Mouse (Mus musculus): Measurements from ENCODE around the gene Zfp335. TPM values are rescaled to one million over a fixed set of nuclear protein-coding genes. Genes with fewer than 3 reads are reported as not detected.

Gene Zfp335
- total RNA-seq, 2 experiments from 2014 or later = 14.7 to 15.8 TPM

DNA sequence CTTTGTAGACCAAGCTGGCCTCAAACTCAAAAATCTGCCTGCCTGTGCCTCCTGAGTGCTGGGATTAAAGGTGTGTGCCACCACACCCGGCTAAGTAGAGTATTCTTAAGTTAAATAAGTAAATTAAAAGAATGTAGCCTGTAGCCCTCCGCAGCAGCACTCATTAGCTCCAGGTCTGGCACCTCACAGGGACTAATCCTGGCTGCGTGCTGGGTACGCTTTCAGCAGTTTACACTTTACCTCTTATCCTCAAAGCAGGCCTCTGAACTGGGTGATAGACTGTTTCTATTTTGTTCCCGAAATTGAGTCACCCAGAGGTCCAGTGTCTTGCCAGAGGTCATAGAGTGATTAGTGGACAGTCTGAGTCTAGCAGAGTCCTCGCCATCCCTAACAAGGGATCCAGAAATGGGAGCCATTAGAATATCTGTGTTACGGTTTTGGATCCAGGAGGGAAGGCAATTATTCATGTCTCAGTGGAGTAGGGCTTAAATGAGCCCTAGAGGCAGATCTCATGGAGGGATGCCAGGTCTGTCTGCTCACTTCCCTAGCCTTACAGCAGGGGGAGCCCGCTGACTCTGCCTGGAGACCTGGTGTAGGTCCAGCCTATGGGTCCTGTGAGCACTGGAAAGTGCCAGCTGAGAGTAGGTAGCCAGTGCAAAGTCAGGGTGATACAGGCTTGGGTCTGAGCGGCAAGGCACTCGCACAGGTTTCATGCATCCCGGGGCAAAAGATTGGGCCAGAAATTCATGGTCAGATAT is 12.7 kb upstream of the Zfp335 start:
- peak; percentile 94 for DNase-seq

DNA sequence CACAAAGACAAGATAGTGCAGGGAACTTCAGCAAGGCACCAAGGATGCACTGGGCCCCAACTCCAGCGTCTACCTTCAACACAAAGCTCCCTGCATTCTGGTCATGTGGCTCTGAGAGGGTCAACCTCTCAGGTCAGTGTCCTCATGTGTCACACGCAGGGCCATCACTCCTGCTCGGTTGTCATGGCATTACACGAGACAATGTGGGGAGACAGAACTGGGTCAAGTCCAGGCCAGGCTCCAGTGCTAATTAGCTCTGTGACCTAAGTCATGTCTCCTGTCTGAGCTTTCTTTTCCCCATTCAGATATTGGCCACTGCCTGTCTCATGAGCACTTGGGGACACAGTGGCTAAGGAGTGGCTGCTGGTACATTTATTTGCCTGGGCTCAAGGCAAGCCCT is 11.7 kb upstream of the Zfp335 start:
- DNase-seq = no peak

DNA sequence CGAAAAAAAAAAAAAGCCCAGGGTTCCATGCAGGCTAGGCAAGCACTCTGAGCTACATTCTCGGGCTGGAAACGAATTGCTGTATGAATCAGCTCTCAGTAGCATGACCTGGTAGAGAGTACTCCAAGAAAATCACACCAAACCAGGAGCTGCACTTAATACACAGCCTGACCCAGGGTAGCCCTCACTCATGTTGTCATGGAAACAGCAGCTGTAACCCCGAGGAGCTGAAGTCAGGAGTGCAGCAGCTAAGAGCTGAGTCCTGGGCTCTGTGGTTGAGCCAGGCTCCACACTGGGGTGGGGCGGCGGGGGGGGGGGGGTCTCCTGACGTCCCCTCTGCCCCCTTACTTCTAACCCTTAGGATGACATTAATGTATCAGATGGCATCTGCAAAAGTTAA is 10.4 kb upstream of the Zfp335 start:
- no peak for DNase-seq

DNA sequence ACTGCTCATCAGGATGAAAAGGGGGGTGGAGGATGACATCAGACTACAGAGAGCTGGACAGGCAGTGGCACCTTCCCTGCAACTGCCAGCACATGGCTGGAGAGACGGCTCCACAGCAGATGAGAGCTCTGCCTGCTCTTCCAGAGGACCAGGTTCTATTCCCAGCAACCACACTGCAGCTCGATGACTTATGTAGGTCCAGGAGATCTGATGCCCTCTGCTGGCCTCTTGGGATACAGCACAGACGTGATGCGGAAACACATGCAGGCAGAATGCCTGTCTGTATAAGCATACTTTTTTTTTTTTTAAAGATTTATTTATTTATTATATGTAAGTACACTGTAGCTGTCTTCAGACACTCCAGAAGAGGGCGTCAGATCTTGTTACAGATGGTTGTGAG is 6.8 kb upstream of the Zfp335 start:
- DNase-seq = no peak

DNA sequence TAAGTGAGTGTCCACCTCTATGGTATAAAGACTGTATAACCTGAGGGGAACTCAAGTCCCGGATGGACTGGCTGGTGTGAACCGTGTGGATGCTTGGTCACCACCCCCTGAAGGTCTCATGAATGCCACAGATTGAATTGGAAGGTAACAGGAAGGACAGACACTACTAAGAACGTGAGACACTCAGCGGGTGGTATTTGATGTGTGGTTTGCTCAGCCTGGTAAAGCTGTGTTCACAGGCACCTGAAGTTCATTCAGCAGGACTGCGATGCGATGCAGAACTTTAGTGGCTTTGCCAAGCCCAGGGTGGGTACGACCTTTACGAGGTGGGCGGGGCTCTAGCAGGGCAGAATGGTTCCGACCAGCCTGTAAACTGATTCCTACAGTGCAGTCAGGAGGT is 5.8 kb upstream of the Zfp335 start:
- DNase-seq = no peak

DNA sequence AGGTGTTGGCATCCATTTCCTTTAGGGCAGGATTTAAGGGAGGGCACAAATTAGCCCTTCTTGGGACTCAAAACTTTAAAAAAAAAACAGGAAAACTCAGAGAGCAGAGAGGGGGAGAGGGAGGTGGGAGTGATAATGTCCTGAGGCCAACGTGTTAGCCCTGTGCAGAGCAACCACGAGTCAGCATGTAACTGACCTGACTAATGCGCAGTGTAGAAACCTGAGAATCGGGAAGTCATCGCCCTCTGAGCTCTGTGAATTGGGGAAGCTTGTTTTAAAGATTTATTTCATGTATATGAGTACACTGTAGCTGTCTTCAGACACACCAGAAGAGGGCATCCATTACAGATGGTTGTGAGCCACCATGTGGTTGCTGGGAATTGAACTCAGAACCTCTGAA is 5.3 kb upstream of the Zfp335 start:
- DNase-seq = no peak

DNA sequence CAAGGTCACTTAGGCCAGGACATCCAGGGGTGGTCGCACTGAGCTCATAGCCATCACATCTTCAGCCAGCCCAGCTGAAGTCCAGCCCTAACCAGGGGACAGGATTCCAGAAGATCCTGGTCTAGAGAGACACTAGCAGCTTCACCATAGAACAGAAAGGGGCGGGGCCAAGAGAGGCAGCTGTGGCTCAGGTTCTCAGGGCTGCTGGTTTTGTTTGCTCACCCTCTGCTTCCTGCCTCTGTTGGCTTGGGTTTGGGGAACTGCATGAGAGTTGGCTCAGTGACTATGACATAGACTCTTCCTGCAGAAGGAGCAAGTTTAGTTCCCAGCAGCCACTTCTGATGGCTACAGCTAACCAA is 1.9 kb upstream of the Zfp335 start:
- DNase-seq = no peak

DNA sequence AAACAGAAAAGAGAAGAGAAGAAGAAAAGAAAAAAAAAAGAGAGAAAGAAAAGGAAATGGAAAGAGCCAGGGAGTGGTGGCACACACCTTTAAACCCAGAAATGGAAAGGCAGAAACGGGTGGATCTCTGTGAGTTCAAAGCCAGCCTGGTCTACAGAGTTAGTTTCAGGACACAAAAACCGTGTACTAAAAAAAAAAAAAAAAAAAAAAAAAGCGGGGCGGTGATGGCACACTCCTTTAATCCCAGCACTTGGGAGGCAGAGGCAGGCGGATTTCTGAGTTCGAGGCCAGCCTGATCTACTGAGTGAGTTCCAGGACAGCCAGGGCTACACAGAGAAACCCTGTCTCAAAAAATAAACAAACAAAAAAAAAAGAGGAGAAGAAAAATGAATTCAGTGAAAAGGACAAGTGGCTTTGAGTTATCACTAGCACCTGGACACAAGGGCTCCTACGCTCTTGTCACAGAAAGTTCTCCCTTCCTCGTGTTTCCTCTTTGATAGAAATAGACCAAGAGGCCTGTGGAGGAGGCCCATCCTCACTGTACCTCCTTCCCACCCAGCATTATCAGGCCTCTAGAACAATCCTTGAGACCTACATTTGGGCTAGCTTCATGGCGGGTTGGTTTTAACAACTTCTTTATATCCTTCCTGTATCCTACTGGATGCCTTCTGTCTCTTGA is 1.3 kb upstream of the Zfp335 start:
- no peak for DNase-seq

DNA sequence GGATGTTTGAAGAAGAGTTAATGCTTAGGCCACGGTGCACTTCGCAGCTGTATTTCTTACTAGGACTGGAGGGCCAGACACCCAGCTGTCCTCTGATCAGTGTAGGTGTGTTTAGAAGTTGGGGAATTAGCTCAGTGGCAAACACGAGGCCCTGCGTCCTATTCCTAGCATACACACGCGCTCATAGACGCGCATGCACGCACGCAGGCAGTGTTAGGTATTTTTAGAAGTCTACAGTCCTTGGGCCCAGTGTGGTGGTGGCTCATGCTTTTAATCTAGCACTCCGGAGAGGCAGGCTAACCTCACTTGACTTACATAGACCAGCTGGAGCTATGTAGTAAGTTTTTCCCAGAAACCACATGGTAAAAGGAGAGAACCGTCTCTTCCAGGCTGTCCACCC is 594 bp upstream of the Zfp335 start:
- peak; percentile 69 for DNase-seq

DNA sequence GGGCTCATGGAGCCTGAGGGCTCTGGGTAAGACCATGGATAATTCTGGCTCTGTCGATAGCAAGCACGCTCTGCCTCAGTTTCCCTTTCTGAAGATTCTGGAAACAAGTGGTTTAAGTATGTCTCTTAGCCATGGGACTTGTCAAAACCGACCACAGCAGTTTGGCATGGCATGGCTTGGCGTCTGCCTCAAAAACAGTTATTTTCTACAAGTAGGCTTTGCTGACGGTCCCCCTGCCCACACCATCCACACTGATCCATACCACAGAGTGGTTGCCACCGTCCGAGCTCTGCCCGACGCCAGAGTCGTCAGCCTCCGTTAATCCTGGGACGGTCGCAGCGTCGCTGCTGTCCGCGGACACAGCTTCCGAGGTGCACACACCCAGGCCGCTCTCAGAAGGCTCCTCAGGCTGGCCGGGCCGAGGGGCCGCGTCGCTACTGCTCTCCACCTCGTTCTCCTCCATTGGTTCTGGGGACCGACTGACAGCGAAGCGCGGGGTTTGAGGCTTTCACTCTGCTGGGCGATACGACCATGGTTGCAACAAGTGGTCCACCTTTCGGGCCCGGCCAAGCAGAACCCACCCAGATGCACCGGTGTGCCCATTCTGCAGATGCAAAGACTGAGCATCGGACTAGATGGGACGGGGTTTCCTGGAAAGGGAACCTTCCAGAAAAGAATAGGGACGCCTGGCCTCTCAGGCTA is 1.0 kb downstream of the Zfp335 start:
- no peak for DNase-seq

DNA sequence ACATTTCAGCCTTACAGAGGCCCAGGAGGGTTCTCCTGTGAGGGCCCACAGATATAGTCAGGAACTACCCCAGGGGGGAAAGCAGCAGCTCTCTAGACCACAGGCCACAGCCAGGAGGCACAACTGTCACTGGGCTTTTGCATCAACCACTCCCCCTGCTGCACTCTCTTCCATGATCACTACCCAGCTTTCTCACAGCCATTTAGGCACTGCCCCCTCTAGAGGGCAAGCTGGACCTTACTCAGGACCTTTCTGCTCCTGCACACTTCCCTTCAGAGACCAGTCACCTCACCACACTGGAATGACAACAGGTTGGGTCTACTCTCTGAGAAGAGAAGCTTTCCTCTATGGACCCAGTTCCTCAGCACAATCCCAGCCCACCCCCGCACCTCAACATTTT is 2.0 kb downstream of the Zfp335 start:
- peak; percentile 56 for DNase-seq

DNA sequence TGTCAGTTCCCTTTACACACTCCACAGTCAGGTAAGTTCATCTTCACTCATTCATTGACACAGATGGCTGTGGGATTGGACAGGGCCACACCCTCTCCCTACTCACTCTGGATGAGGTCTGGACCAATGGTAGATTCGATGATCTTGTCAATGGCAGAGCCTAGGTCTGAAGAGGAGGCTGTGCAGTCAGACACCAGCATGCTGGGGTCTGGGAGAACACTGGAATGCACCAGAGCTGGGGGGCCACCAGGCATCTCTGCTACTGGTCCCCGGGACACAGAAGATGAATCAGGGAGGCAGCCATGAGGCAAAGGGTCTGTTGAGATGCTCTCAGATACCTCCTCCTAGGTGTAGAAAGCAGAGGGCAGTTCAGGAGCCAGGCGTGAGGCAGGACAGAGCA is 2.5 kb downstream of the Zfp335 start:
- DNase-seq = no peak

DNA sequence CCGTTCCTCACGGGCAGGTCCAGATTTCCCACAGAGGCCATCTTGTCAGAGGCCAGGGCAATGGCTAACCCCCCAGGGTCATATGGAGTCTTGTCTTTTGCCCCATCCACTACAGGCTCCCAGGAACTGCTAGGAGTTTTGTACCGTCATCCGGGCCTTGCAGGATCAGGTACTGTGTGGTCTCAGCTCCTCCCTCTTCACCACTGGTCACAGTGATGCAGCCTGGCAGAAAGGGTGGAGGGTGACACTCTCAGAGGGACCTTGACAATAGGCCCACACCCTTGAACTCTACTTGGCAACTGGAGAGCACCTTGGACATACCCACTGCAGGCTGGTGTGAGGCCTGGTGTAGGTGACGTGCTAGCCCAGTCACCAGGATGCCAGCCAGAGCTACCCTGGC is 3.5 kb downstream of the Zfp335 start:
- DNase-seq = no peak

DNA sequence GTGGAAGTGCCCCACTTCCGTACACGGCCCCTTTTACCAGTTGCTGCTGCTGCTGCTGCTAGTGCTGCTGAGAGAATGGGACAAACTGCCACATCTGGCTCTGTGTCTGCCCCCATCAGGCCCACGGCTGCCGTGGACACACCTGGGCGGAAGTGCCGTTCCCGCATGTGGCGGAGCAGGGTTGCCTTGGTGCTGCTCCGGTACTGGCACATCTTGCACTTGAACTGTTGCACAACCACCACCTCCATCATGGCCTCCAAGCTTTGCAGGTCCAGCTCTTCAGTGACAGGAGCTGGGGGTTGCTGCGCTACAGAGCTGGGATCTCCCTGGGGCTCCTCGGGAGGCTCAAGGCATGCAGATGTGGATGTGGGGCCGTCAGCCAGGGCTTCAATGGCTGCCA is 4.0 kb downstream of the Zfp335 start:
- no peak for DNase-seq

DNA sequence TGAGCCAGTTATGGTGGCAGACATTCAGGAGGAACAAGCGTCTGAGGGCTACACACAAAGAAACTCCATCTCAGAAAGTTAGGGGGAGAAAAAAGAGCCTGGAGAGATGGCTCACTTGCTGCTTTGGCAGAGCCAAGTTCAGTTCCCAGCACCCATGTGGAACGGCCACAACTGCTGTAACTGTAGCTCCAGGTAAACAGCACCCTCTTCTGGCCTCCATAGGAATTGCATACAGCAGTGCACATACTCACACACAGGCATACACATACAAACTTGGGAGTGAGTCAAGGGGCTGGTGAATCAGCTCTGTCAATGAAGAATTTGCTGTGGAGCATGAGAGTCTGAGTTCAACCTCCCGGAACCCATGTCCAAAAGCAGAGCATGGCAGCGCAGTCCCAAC is 5.5 kb downstream of the Zfp335 start:
- DNase-seq = no peak

DNA sequence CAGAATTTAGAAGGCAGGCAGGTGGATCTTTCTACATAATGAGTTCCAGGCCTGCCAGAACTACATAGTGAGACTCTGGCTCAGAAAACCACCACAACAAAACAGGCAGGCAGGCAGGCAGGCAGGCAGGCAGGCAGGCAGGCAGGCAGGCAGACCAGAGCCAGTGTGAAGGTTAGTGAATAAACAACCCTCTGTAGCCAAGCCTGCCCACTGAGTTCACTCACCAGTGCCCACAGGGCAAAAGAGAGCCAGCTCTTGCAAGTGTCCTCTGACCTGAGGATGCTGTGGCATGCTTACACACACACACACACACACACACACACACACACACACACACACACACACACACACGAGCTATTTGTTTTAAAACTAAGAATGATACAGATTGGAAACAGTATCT is 8.1 kb downstream of the Zfp335 start:
- no peak for DNase-seq

DNA sequence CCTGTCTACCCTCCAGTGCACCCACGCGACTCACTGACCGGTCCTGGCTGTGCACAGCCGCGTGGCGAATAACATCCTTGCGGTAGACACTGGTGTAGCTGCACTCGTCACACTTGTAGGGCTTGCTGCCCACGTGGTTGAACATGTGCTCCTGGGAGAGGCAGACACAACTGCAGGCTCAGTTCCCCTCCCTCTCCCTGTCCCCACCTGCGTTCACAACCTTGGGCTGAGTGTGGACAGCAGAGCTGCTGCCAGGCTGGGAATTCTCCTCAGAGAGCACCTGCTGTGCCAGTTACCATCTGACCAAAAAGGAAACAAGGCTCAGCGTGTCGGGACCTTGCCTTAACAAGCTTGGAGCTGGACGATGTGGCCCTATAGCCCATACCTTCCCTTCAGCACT is 10.2 kb downstream of the Zfp335 start:
- DNase-seq = no peak

DNA sequence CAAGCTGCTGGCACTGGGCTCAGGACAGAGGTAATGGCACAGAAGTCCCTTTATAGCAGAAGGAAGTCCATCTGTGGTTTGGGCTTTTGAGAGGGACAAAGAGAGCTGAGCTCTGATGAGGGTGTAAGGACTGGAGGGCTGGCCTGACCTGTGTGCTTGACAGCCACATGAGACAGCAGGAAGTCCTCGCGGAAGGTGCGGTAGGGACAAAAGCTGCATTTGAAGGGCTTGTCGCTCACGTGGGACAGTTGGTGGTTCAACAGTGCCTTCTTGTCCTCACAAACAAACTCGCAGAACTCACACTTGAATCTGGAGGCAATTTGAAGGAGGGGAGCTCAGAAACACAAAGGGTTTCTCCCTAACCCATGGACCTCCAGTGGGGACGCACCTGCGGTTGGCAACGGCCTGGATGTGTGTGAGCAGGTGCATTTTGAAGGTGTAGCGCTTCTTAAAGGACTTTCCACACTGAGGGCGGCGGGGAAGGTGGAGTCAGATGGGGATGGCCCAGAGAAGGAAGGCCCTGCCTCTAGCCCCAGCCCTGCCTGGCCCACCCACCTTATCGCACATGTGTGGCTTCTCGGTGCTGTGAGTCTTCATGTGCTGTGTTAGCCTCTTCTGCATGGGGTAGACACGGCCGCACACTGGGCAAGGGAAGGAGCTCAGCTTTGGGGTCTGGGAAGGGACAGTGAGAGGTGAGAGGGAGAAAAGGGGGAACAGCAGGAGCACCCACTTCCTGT is 11.7 kb downstream of the Zfp335 start:
- DNase-seq = no peak

DNA sequence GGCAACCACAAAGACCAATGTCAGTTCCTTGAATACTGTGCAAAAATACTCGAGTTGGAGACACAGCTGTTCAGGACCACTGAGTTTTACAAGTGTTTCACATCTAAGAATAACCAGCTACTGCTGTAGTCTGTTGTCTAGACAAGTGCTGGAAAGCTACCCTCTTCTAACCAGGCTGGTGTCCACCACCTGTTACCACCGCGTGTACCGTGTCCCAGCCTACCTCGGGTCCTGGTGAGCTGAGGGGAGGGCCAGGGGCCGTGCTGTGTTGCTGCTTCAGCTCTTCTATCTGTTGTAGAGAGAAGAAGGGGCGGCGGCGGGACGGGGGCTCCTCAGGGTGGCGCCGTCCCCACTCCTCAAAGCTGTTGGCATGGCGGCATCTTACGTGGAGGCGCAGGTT is 12.5 kb downstream of the Zfp335 start:
- DNase-seq = no peak

DNA sequence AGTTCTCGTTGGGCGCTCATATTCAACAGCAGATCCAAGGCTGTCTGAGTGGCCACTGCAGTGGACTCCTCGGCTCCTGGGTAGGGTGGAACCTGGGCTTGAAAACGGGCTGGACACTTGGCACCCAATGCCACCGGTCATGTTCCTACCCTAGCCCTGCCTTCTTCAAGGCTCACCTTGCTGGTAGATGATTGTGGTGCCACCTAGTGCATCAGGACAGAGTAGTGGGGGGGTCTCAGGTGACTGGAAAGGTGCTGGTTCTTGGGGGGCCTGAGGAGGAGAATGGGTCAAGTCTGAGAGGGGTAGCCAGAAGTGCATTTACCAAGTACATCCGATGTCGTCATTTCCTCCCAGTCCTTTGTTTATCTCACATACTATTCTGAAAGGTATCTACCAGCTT is 13.5 kb downstream of the Zfp335 start:
- DNase-seq = no peak

DNA sequence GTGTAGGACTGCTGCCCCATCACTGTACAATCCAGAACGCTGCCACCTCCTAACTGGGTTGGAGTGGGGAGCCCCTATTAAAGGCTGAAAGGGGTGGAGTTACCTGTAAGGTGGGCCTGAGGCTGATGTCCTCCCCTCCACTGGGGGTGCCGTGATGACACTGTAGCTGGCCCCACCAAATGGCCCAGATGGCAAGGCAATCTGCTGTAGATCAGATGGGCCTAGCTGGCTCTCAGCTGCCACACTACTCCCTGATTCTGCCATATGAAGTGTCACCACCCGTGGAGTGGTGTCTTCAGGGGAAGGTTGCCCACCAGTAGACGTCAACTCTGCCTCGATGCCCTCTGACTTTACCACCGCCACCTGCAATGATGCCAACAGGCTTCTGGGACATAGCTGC is 15.7 kb downstream of the Zfp335 start:
- DNase-seq = no peak

DNA sequence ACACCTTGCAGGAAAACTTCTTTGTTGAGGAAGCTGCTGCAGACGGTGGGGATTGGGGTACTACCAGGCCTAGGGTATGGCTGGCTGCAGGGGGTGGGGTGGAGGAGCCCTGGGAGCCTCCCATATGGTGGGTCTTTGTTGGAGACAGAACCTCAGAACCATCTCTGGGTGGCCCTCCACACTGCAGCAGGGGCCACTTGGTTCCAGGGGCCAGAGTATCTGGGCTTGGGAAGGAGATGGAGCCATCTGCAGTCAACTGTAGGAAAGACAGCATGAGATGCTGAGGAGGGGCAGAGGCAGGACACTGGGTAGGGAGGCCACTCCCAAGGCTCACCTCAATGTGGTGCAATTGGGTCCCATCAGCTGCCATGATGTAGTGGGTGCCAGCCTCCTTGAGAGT is 16.9 kb downstream of the Zfp335 start:
- no peak for DNase-seq

DNA sequence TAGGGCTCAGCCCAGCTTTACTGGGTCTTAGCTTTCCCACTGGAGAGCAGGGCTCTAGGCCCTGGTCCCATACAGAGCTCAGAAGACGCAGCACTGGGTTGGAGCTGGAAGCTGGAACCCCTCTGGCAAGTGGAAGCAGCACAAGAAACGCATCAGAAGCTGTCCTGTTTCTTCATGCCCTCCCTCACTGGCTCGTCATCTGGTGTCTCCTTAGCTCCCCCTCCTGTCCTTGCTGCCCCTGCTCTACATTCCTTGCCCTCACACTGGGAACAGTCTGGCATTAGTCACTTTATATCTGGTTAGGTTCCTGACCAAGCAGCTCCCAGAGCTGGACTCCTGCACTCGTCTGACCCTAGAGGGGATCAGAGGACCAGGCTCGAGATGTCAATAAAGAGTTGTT is 17.5 kb downstream of the Zfp335 start:
- no peak for DNase-seq
